Mouse (Mus musculus): ENCODE measurements around the gene Carnmt1.

DNA sequence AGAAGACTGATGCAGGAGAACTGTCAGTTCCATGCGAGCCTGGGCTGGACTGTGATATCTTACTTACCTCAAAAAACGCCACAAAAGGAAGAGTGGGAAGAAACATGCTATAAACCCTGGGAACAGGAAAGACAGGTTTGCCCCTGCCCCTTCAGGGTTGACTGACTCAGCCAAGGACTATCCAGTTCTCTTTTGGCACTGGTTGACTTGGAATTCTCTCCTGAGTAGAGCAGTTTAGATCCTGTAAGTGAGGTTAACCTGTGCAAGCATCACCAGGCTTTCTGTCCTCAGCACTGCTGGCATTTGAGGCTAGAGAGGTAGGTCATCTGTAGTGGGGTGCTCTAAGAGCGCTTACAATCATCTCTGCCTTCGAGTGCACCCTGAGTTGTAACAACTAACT, 12.1 kb upstream of the Carnmt1 start:
- TF ChIP-seq CTCF (IDR thresholded peaks at IDR 0.05; ENCODE audit: control insufficient read depth, insufficient read depth, insufficient read length) (no peak), USF1 (IDR thresholded peaks at IDR 0.05; ENCODE audit: low read depth) (no peak), MYOG (IDR thresholded peaks at IDR 0.05; ENCODE audit: control insufficient read depth, extremely low read depth, insufficient read length) (no peak), MAX (IDR thresholded peaks at IDR 0.05) (no peak), CEBPB (IDR thresholded peaks at IDR 0.05; ENCODE audit: low read depth) (no peak)
